Mouse (Mus musculus) neural tube, embryonic 15.5 days (tissue): ENCODE measurements around the gene Abhd12. TPM values are rescaled to one million over a fixed set of nuclear protein-coding genes. Genes with fewer than 3 reads are reported as not detected.
A peak's percentile ranks its signal among the peaks of the same experiment; 100 is the strongest.
"Not testable (repeated sequence)": the region's sequence is repeated elsewhere in the genome, so short reads cannot be mapped to it uniquely, and the experiment has no call there.

Experiments
- ATAC-seq: fragments of 200-750 bp; cut with Nextera tagmentation; 2 replicates; pipeline ENCODE4 v1.8.0; 2017; ENCODE audit warnings: mild to moderate bottlenecking, moderate TSS enrichment, moderate library complexity; ENCODE audit not compliant: low FRiP score
- H3K27ac ChIP-seq: fragments of 300-500 bp; sonication (generic); replicated peaks from 2 replicates; pipeline ENCODE4 v1.5.1; 2015; ENCODE audit warnings: mild to moderate bottlenecking, inconsistent platforms
- H3K27me3 ChIP-seq: fragments of 300-500 bp; sonication (generic); replicated peaks from 2 replicates; pipeline ENCODE4 v1.6.1; 2015; ENCODE audit warnings: inconsistent platforms
- H3K36me3 ChIP-seq: fragments of 300-500 bp; sonication (generic); 2 replicates; pipeline ENCODE4 v1.6.1; 2015; ENCODE audit warnings: inconsistent platforms
- H3K4me1 ChIP-seq: fragments of 300-500 bp; sonication (generic); 2 replicates; pipeline ENCODE4 v1.6.1; 2015; ENCODE audit warnings: inconsistent platforms
- H3K4me2 ChIP-seq: fragments of 300-500 bp; sonication (generic); 2 replicates; pipeline ENCODE4 v1.6.1; 2015; ENCODE audit warnings: inconsistent platforms, mild to moderate bottlenecking, moderate library complexity
- H3K4me3 ChIP-seq: fragments of 300-500 bp; sonication (generic); replicated peaks from 2 replicates; pipeline ENCODE4 v1.5.1; 2015; ENCODE audit warnings: mild to moderate bottlenecking, inconsistent platforms
- H3K9ac ChIP-seq: fragments of 300-500 bp; sonication (generic); replicated peaks from 2 replicates; pipeline ENCODE4 v1.6.1; 2015; ENCODE audit warnings: mild to moderate bottlenecking, inconsistent platforms
- H3K9me3 ChIP-seq: fragments of 300-500 bp; sonication (generic); replicated peaks from 2 replicates; pipeline ENCODE4 v1.6.1; 2016; ENCODE audit warnings: inconsistent platforms
- WGBS: fragments of 180-500 bp; shearing (Covaris S2); methylation state at CpG from one replicate; pipeline ENCODE4 v1.1.7; 2015; ENCODE audit warnings: mixed read lengths; 5-methylcytosine and 5-hydroxymethylcytosine counted together
- polyA plus RNA-seq: library from polyadenylated mRNA; unstranded; fragments of >200 nt; fragmentation: Nextera tagmentation; extraction: Ambion mirVana; gene quantifications from 2 replicates; pipeline ENCODE4 v1.2.1, GENCODE M21; 2015

The Abhd12 gene
- polyA plus RNA-seq, 1 experiment from 2014 or later: 148 TPM

GRCm38 (mm10) chr2:150908881-150909280 lies 4.3 kb upstream of the Abhd12 start:
- H3K36me3 ChIP-seq, H3K9me3 ChIP-seq, H3K27me3 ChIP-seq, ATAC-seq: not testable (repeated sequence)
- Histone ChIP-seq H3K4me2 (peak overlapping the region; percentile 62), H3K4me3 (peak overlapping the region; percentile 89), H3K27ac (0 out of 2 replicates have a peak overlapping the region, but pooled peaks have one; percentile 86), H3K4me1 (peaks cover 12% of the 10 kb centered on the region), H3K9ac (0 out of 2 replicates have a peak overlapping the region, but pooled peaks have one; percentile 55)
- 45% methylated on average over 6 of the region's 6 CpGs for WGBS

- Histone ChIP-seq H3K9ac (peak within 1 kb of the TSS; percentile 90), H3K27ac (peak within 1 kb of the TSS; percentile 91), H3K9me3 (no peaks in the 10 kb centered on the region), H3K27me3 (no peaks in the 10 kb centered on the region), H3K4me1 (peaks cover 24% of the 10 kb centered on the region), H3K36me3 (0 out of 2 replicates have a peak, but pooled peaks cover 5% of the 10 kb centered on the region), H3K4me3 (peak within 1 kb of the TSS; percentile 90), H3K4me2 (peak within 1 kb of the TSS; percentile 84)
- ATAC-seq: no peak
- WGBS: 40% methylated on average over 9 of the region's 9 CpGs
Measured at GRCm38 (mm10) chr2:150904936-150905450, 452 bp upstream of the Abhd12 start, which contains the start of gene Gins1. Gene Gins1, plus strand, starts transcription at chr2:150905400.

GRCm38 (mm10) chr2:150902347-150902746 lies 2.2 kb downstream of the Abhd12 start:
- Histone ChIP-seq H3K27ac (no peak overlapping the region), H3K4me3 (0 out of 2 replicates have a peak overlapping the region, but pooled peaks have one; percentile 8), H3K9ac (no peak overlapping the region), H3K4me1 (peaks cover 24% of the 10 kb centered on the region), H3K9me3 (no peaks in the 10 kb centered on the region), H3K36me3 (0 out of 2 replicates have a peak, but pooled peaks cover 5% of the 10 kb centered on the region), H3K4me2 (peak overlapping the region; percentile 84), H3K27me3 (no peaks in the 10 kb centered on the region)
- no peak for ATAC-seq
- WGBS: 83% methylated on average over 8 of the region's 8 CpGs

- 91% methylated on average over 6 of the region's 6 CpGs for WGBS
- no peak overlapping the region for H3K27ac ChIP-seq
- H3K9ac ChIP-seq: no peak overlapping the region
- peaks cover 24% of the 10 kb centered on the region for H3K4me1 ChIP-seq
- no peaks in the 10 kb centered on the region for H3K27me3 ChIP-seq
- 0 out of 2 replicates have a peak, but pooled peaks cover 5% of the 10 kb centered on the region for H3K36me3 ChIP-seq
- no peak for ATAC-seq
- H3K9me3 ChIP-seq: no peaks in the 10 kb centered on the region
- no peak overlapping the region for H3K4me3 ChIP-seq
- H3K4me2 ChIP-seq: no peak overlapping the region
Measured at GRCm38 (mm10) chr2:150900341-150900740, 4.2 kb downstream of the Abhd12 start.

- no peak for ATAC-seq
- Histone ChIP-seq H3K4me3 (no peak overlapping the region), H3K9ac (no peak overlapping the region), H3K9me3 (no peaks in the 10 kb centered on the region), H3K27me3 (no peaks in the 10 kb centered on the region), H3K36me3 (0 out of 2 replicates have a peak, but pooled peaks cover 5% of the 10 kb centered on the region), H3K4me2 (no peak overlapping the region), H3K27ac (no peak overlapping the region), H3K4me1 (0 out of 2 replicates have a peak, but pooled peaks cover 4% of the 10 kb centered on the region)
- WGBS: 79% methylated on average over 7 of the region's 7 CpGs
Measured at GRCm38 (mm10) chr2:150895691-150896252, 8.8 kb downstream of the Abhd12 start.

- 97% methylated on average over 2 of the region's 2 CpGs for whole genome bisulfite sequencing
- no peaks in the 10 kb centered on the region for H3K9me3 ChIP-seq
- no peak overlapping the region for H3K27ac ChIP-seq
- H3K27me3 ChIP-seq: no peaks in the 10 kb centered on the region
- H3K4me2 ChIP-seq: no peak overlapping the region
- H3K4me3 ChIP-seq: no peak overlapping the region
- no peak for ATAC-seq
- H3K36me3 ChIP-seq: no peaks in the 10 kb centered on the region
- no peak overlapping the region for H3K9ac ChIP-seq
- H3K4me1 ChIP-seq: 0 out of 2 replicates have a peak, but pooled peaks cover 4% of the 10 kb centered on the region
Measured at GRCm38 (mm10) chr2:150894617-150895267, 9.8 kb downstream of the Abhd12 start.

- H3K9me3 ChIP-seq: no peaks in the 10 kb centered on the region
- H3K27me3 ChIP-seq: no peaks in the 10 kb centered on the region
Measured at GRCm38 (mm10) chr2:150887370-150887769, 17.2 kb downstream of the Abhd12 start.

GRCm38 (mm10) chr2:150886315-150886714 lies 18.2 kb downstream of the Abhd12 start:
- Histone ChIP-seq H3K4me2 (no peak overlapping the region), H3K9ac (no peak overlapping the region), H3K27me3 (no peaks in the 10 kb centered on the region), H3K4me3 (no peak overlapping the region), H3K27ac (no peak overlapping the region), H3K9me3 (no peaks in the 10 kb centered on the region), H3K4me1 (no peaks in the 10 kb centered on the region), H3K36me3 (peaks cover 4% of the 10 kb centered on the region; the same call in 1 of the 2 replicates)
- ATAC-seq: no peak

More at GRCm38 (mm10) chr2:150887370-150887769, 17.2 kb downstream of the Abhd12 start:
- Histone ChIP-seq H3K4me1 (no peaks in the 10 kb centered on the region), H3K27ac (no peak overlapping the region), H3K4me3 (no peak overlapping the region), H3K36me3 (0 out of 2 replicates have a peak, but pooled peaks cover 2% of the 10 kb centered on the region), H3K4me2 (no peak overlapping the region), H3K9ac (no peak overlapping the region)
- ATAC-seq: no peak
- 90% methylated on average over 2 of the region's 2 CpGs for WGBS

- ATAC-seq: no peak
- no peaks in the 10 kb centered on the region for H3K4me1 ChIP-seq
- H3K4me3 ChIP-seq: no peak overlapping the region
- H3K36me3 ChIP-seq: peaks cover 4% of the 10 kb centered on the region; the same call in 1 of the 2 replicates
- no peaks in the 10 kb centered on the region for H3K27me3 ChIP-seq
- H3K4me2 ChIP-seq: no peak overlapping the region
- 83% methylated on average over 1 of the region's 1 CpGs for WGBS
- no peaks in the 10 kb centered on the region for H3K9me3 ChIP-seq
- H3K9ac ChIP-seq: no peak overlapping the region
- no peak overlapping the region for H3K27ac ChIP-seq
Measured at GRCm38 (mm10) chr2:150885814-150886213, 18.7 kb downstream of the Abhd12 start.

- WGBS: 100% methylated on average over 1 of the region's 1 CpGs
- Histone ChIP-seq H3K4me3 (no peak overlapping the region), H3K36me3 (peaks cover 4% of the 10 kb centered on the region; the same call in 1 of the 2 replicates), H3K4me1 (no peaks in the 10 kb centered on the region), H3K9ac (no peak overlapping the region), H3K27me3 (no peaks in the 10 kb centered on the region), H3K27ac (no peak overlapping the region), H3K9me3 (no peaks in the 10 kb centered on the region), H3K4me2 (no peak overlapping the region)
- no peak for ATAC-seq
Measured at GRCm38 (mm10) chr2:150884779-150885110, 19.8 kb downstream of the Abhd12 start.

- ATAC-seq: no peak
- H3K4me3 ChIP-seq: no peak overlapping the region
- no peaks in the 10 kb centered on the region for H3K9me3 ChIP-seq
- H3K4me1 ChIP-seq: no peaks in the 10 kb centered on the region
- H3K36me3 ChIP-seq: peaks cover 2% of the 10 kb centered on the region; the same call in 1 of the 2 replicates
- H3K27me3 ChIP-seq: no peaks in the 10 kb centered on the region
- 93% methylated on average over 8 of the region's 8 CpGs for WGBS
- no peak overlapping the region for H3K27ac ChIP-seq
- no peak overlapping the region for H3K4me2 ChIP-seq
- no peak overlapping the region for H3K9ac ChIP-seq
Measured at GRCm38 (mm10) chr2:150884075-150884778, 20.3 kb downstream of the Abhd12 start.
